Mouse (Mus musculus): ENCODE measurements at regions not wholly inside any gene's neighbourhood (a gene's known extent, or its start where the extent isn't known, plus 50 kb on each side); places are given as distances from the start of the nearest gene placed in this dataset.

GRCm38 (mm10) chr2:178840975-178841374 is 410.6 kb downstream of the Cdh26 start:
- no peak for DNase-seq

- DNase-seq, result no peak
These were observed 412.3 kb downstream of the Cdh26 start for GRCm38 (mm10) chr2:178842595-178842994.

GRCm38 (mm10) chr2:178843458-178843857 is 413.1 kb downstream of the Cdh26 start:
- no peak for DNase-seq

- DNase-seq, result no peak
These were observed 414.2 kb downstream of the Cdh26 start for GRCm38 (mm10) chr2:178844561-178844960.

GRCm38 (mm10) chr2:178850320-178850719 is 420.0 kb downstream of the Cdh26 start:
- DNase-seq, result peak in 1 of 2 experiments; percentile 16

- no peak for DNase-seq
These were observed 420.4 kb downstream of the Cdh26 start for GRCm38 (mm10) chr2:178850769-178851168.

GRCm38 (mm10) chr2:178854012-178854411 is 423.7 kb downstream of the Cdh26 start:
- DNase-seq, result no peak

GRCm38 (mm10) chr2:178854760-178855159 is 424.4 kb downstream of the Cdh26 start:
- no peak for DNase-seq

- DNase-seq, result no peak
These were observed 432.3 kb downstream of the Cdh26 start for GRCm38 (mm10) chr2:178862620-178863019.

GRCm38 (mm10) chr2:178867086-178867485 is 436.8 kb downstream of the Cdh26 start:
- no peak for DNase-seq

- no peak for DNase-seq
These were observed 438.8 kb downstream of the Cdh26 start for GRCm38 (mm10) chr2:178869160-178869559.

GRCm38 (mm10) chr2:178878436-178878835 is 448.1 kb downstream of the Cdh26 start:
- DNase-seq, result no peak

GRCm38 (mm10) chr2:178885686-178886085 is 455.4 kb downstream of the Cdh26 start:
- no peak for DNase-seq

GRCm38 (mm10) chr2:178888704-178889103 is 458.4 kb downstream of the Cdh26 start:
- no peak for DNase-seq

- no peak for DNase-seq
These were observed 472.1 kb downstream of the Cdh26 start for GRCm38 (mm10) chr2:178902397-178902796.

GRCm38 (mm10) chr2:178909325-178909724 is 479.0 kb downstream of the Cdh26 start:
- DNase-seq, result no peak

GRCm38 (mm10) chr2:178911646-178912045 is 481.3 kb downstream of the Cdh26 start:
- DNase-seq, result no peak

- DNase-seq, result no peak
These were observed 486.1 kb downstream of the Cdh26 start for GRCm38 (mm10) chr2:178916316-178917033.

- no peak for DNase-seq
These were observed 494.3 kb downstream of the Cdh26 start for GRCm38 (mm10) chr2:178924456-178925115.

GRCm38 (mm10) chr2:178927038-178927660 is 496.8 kb downstream of the Cdh26 start:
- DNase-seq, result no peak

- DNase-seq, result no peak
These were observed 498.7 kb downstream of the Cdh26 start for GRCm38 (mm10) chr2:178929033-178929432.

GRCm38 (mm10) chr2:178930125-178930524 is 499.8 kb downstream of the Cdh26 start:
- DNase-seq, result no peak

GRCm38 (mm10) chr2:178948471-178948870 is 493.8 kb upstream of the Cdh4 start:
- no peak for DNase-seq

- no peak for DNase-seq
These were observed 493.1 kb upstream of the Cdh4 start for GRCm38 (mm10) chr2:178949103-178949502.
